Mouse (Mus musculus) intestine, postnatal 0 days (tissue): ENCODE data around the gene Slc2a9. TPM values are rescaled to one million over a fixed set of nuclear protein-coding genes. Genes with fewer than 3 reads are reported as not detected.

Experiments
- ATAC-seq: fragments of 200-750 bp; cut with Nextera tagmentation; 2 replicates; pipeline ENCODE4 v1.8.0; 2017; ENCODE audit warnings: mild to moderate bottlenecking, moderate TSS enrichment, moderate library complexity
- H3K27ac ChIP-seq: fragments of 300-500 bp; sonication (generic); 2 replicates; pipeline ENCODE4 v1.5.1; 2014; ENCODE audit warnings: mild to moderate bottlenecking, low read depth, low read length, moderate library complexity
- H3K27me3 ChIP-seq: fragments of 300-500 bp; sonication (generic); replicated peaks from 2 replicates; pipeline ENCODE4 v1.6.1; 2014; ENCODE audit warnings: low read length, mixed read lengths; ENCODE audit not compliant: control insufficient read depth, insufficient read depth
- H3K36me3 ChIP-seq: fragments of 300-500 bp; sonication (generic); 2 replicates; pipeline ENCODE4 v1.6.1; 2014; ENCODE audit warnings: mild to moderate bottlenecking, moderate library complexity; ENCODE audit not compliant: control insufficient read depth, insufficient read depth
- H3K4me1 ChIP-seq: fragments of 300-500 bp; sonication (generic); replicated peaks from 2 replicates; pipeline ENCODE4 v1.6.1; 2014; ENCODE audit warnings: antibody characterized with exemption, low read length, mixed read lengths; ENCODE audit not compliant: control insufficient read depth, insufficient read depth
- H3K4me2 ChIP-seq: fragments of 300-500 bp; sonication (generic); replicated peaks from 2 replicates; pipeline ENCODE4 v1.6.1; 2014; ENCODE audit warnings: low read depth, mild to moderate bottlenecking, moderate library complexity
- H3K4me3 ChIP-seq: fragments of 300-500 bp; sonication (generic); 2 replicates; pipeline ENCODE4 v1.5.1; 2014; ENCODE audit warnings: low read depth, low read length
- H3K9ac ChIP-seq: fragments of 300-500 bp; sonication (generic); 2 replicates; pipeline ENCODE4 v1.6.1; 2014; ENCODE audit warnings: mild to moderate bottlenecking, low read depth, low read length
- H3K9me3 ChIP-seq: fragments of 300-500 bp; sonication (generic); 2 replicates; pipeline ENCODE4 v1.6.1; 2016; ENCODE audit warnings: mixed run types; ENCODE audit not compliant: control insufficient read depth
- CTCF ChIP-seq: sonication (generic); IDR thresholded peaks from 2 replicates; pipeline ENCODE4 v1.5.1; 2016; ENCODE audit warnings: low read depth, mild to moderate bottlenecking, control low read depth, antibody characterized with exemption, moderate library complexity
- WGBS: fragments of 180-500 bp; shearing (Covaris S2); extraction: QIAGEN DNeasy Blood & Tissue Kit; methylation state at CpG from one replicate; pipeline ENCODE4 v1.1.7; 2014; 5-methylcytosine and 5-hydroxymethylcytosine counted together
- polyA plus RNA-seq: library from polyadenylated mRNA; unstranded; fragments of >200 nt; fragmentation: Nextera tagmentation; extraction: Ambion mirVana; gene quantifications from 2 replicates; pipeline ENCODE4 v1.2.1, GENCODE M21; 2015

The Slc2a9 gene
- polyA plus RNA-seq, 1 experiment from 2014 or later, result 2.4 TPM

DNA sequence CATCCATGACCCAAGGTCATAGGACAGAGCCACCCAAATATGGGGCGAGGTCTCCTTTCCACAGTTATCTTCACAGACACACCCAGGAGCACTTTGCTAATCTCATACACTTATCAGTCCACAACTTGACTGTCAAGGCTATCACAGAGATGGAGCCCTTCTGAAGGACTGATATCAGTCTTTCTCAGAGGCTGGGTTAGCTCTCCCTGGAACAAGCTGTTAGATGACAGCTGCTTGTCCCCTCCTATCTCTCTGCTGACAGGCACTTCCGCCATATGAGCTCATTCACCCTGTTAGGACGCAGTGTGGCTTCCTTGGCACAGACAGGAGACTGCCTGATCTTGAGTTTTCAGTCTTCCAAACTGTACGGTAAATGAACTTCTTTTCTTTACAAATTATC, 6.6 kb upstream of the Slc2a9 start:
- no peak for ATAC-seq
- Histone ChIP-seq H3K4me1 (no peaks in the 10 kb centered on the region; the same call in 1 of the 2 replicates), H3K9ac (no peak overlapping the region), H3K27ac (no peak overlapping the region), H3K4me2 (no peak overlapping the region), H3K27me3 (no peaks in the 10 kb centered on the region), H3K9me3 (no peaks in the 10 kb centered on the region), H3K4me3 (no peak overlapping the region), H3K36me3 (no peaks in the 10 kb centered on the region)
- WGBS, result 71% methylated on average over 4 of the region's 4 CpGs
- TF ChIP-seq CTCF, result no peak

DNA sequence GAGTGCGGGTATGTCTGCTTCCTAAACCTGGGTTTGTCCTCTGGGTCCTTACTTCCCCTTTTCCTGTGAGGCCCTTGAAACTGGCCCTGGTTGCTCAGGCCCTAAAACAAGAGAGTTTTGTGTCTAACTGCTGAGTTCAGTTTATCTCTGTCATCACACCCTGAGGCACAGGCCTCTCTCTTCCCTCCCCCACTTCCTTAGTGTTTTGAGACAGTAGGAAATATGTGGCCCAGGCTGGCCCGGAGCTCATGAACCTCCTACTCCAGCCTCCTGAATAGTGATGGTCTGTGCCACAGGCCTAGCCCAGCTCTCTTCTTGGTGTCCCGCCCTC, 2.5 kb upstream of the Slc2a9 start:
- Histone ChIP-seq H3K9me3 (no peaks in the 10 kb centered on the region), H3K4me1 (no peaks in the 10 kb centered on the region), H3K27ac (no peak overlapping the region), H3K4me3 (no peak overlapping the region), H3K27me3 (no peaks in the 10 kb centered on the region), H3K36me3 (no peaks in the 10 kb centered on the region), H3K9ac (no peak overlapping the region), H3K4me2 (no peak overlapping the region)
- TF ChIP-seq CTCF, result no peak
- ATAC-seq, result no peak
- WGBS, result 73% methylated on average over 3 of the region's 3 CpGs

DNA sequence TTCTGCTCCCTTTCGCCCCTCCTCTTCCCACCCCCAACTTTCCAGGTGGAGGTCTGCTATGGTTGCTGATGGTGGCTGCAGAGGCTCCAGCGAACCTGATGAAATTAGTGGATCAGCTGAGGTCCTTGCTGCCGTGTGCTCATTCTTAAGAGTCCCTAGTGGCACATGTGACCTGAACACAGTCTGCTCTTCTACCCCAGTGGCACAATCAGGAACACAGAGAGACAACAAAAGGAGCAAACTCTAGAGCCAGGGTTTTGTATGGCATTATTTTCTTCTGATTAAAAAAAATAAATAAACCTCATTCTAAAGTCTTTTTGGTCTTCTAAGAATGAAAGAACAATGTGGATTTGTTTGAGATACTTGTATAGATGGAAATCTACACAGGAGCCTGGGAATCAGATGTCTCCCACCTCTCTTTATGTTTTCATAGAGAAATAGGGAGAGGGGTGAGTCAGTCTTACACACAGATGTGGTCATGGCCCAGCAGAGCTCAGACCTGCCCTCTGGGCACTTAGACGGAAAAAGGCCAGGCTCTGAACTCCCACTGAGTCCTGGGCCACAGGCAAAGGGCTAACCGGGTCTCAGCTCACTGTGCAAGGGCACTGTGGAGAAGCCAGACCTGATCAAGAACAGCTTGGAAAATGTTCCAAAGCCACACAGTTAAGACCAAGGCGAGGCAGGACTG, 1.9 kb upstream of the Slc2a9 start:
- Histone ChIP-seq H3K27ac (no peak overlapping the region), H3K4me3 (no peak overlapping the region), H3K4me1 (no peaks in the 10 kb centered on the region), H3K4me2 (no peak overlapping the region), H3K36me3 (no peaks in the 10 kb centered on the region), H3K9me3 (no peaks in the 10 kb centered on the region), H3K27me3 (no peaks in the 10 kb centered on the region), H3K9ac (no peak overlapping the region)
- no peak for TF ChIP-seq CTCF
- ATAC-seq, result no peak
- 70% methylated on average over 6 of the region's 6 CpGs for WGBS

DNA sequence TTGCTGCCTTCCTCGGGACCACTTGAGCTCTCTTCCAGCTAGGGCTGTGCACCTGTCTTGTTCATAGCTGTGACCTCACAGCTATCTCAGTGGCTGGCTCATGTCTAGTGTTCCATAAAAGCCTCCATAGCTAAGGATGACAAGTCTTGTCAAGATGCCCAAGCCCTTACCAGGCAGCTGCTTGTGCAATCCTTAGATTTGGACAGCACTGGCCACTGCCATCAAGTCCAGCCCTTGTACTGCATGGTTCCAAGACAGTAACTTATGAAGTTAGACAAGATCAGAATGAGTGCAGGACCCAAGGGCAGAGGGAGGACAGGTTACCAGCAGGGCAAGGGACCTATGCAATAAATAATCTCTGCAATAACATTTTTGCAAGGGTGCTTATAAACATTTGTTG, 1.2 kb upstream of the Slc2a9 start:
- Histone ChIP-seq H3K27ac (no peak overlapping the region), H3K9ac (no peak overlapping the region), H3K9me3 (no peaks in the 10 kb centered on the region), H3K27me3 (no peaks in the 10 kb centered on the region), H3K4me3 (no peak overlapping the region), H3K4me1 (no peaks in the 10 kb centered on the region), H3K36me3 (no peaks in the 10 kb centered on the region), H3K4me2 (no peak overlapping the region)
- ATAC-seq, result no peak
- TF ChIP-seq CTCF, result no peak
- 76% methylated on average over 1 of the region's 1 CpGs for WGBS

DNA sequence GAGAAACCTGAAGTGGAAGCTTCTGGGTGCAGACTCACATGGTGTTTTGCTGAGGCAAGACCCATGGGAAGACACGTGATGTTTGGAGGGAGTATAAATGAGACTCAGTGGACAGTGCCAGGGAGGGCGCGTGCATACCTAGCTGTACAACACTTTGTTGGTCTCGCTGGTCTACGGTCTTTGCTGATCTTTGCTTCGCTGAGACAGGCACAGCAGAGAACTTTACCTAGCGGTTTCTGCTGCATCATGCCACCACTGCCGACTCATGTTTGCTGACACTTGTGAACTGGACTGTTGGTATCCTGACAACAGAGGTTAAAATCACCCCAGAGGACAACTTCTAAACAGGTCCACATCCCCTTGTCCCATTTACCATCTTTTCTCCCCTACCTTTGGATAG, 2.9 kb downstream of the Slc2a9 start:
- no peak overlapping the region for H3K4me2 ChIP-seq
- H3K9ac ChIP-seq, result no peak overlapping the region
- H3K27ac ChIP-seq, result no peak overlapping the region
- no peaks in the 10 kb centered on the region for H3K36me3 ChIP-seq
- 84% methylated on average over 8 of the region's 8 CpGs for WGBS
- H3K27me3 ChIP-seq, result no peaks in the 10 kb centered on the region
- no peak overlapping the region for H3K4me3 ChIP-seq
- H3K4me1 ChIP-seq, result no peaks in the 10 kb centered on the region
- no peak for TF ChIP-seq CTCF
- no peaks in the 10 kb centered on the region for H3K9me3 ChIP-seq
- no peak for ATAC-seq

DNA sequence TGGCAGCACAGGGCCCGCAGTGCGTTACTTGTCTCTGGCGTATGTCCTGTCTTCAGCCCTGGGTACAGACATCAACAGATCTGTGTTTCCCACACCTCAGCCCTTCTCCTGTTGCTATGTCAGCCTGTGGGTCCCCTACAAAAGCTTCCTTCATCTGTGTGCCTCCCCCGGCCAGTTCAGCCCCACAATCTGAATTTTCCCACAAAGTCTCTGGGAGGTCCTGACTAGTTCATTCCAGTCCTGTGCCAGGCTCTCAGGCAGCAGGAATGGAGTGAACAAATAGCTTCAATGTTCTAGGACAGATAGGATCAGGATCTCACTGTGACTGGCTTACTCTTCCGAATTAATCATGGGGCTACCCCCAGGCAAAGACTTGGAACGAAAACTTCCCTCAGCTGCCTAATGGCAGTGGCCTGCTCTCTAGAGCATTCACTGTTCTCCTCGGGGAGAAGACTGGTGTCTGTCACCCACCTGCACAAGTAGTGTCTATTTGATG, 3.6 kb downstream of the Slc2a9 start:
- Histone ChIP-seq H3K4me1 (no peaks in the 10 kb centered on the region), H3K9me3 (no peaks in the 10 kb centered on the region), H3K4me3 (no peak overlapping the region), H3K36me3 (no peaks in the 10 kb centered on the region), H3K4me2 (no peak overlapping the region), H3K9ac (no peak overlapping the region), H3K27ac (no peak overlapping the region), H3K27me3 (no peaks in the 10 kb centered on the region)
- 0 out of 2 replicates have a peak, but pooled peaks have one; percentile 22 for ATAC-seq
- WGBS, result 84% methylated on average over 7 of the region's 7 CpGs
- no peak for TF ChIP-seq CTCF
